Mouse (Mus musculus) C2C12 (cell line): ENCODE results near the gene Rassf8. TPM values are rescaled to one million over a fixed set of nuclear protein-coding genes. Genes with fewer than 3 reads are reported as not detected.

Source experiments
- H3K27me3 ChIP-seq: one replicate; pipeline ENCODE4 v1.6.1; 2011; ENCODE audit not compliant: control insufficient read depth, insufficient read depth, insufficient read length
- H3K36me3 ChIP-seq: one replicate; pipeline ENCODE4 v1.6.1; 2011; ENCODE audit not compliant: control insufficient read depth, insufficient read depth
- H3K4me3 ChIP-seq: one replicate; pipeline ENCODE4 v1.5.1; 2011; ENCODE audit warnings: mild to moderate bottlenecking, control low read depth; ENCODE audit not compliant: poor library complexity, insufficient read depth, severe bottlenecking
- H3K79me2 ChIP-seq: one replicate; pipeline ENCODE4 v1.6.1; 2011; ENCODE audit not compliant: control insufficient read depth, insufficient read depth
- H3K79me3 ChIP-seq: one replicate; pipeline ENCODE4 v1.6.1; 2011; ENCODE audit warnings: low read depth, control low read depth
- H3ac ChIP-seq: one replicate; pipeline ENCODE3; 2011; ENCODE audit warnings: low read depth; ENCODE audit not compliant: control insufficient read depth, insufficient read length
- CEBPB ChIP-seq: IDR thresholded peaks from one replicate; pipeline ENCODE4 v1.6.1; 2011; ENCODE audit warnings: low read depth, mild to moderate bottlenecking, control low read depth, moderate library complexity
- CTCF ChIP-seq: IDR thresholded peaks from one replicate; pipeline ENCODE4 v1.5.1; 2011; ENCODE audit not compliant: control insufficient read depth, insufficient read depth, insufficient read length
- FOSL1 ChIP-seq: IDR thresholded peaks from one replicate; pipeline ENCODE4 v1.8.0; 2011; ENCODE audit warnings: mild to moderate bottlenecking, low read length; ENCODE audit not compliant: poor library complexity, insufficient read depth, severe bottlenecking
- MAX ChIP-seq: IDR thresholded peaks from one replicate; pipeline ENCODE4 v1.6.1; 2011; ENCODE audit warnings: mild to moderate bottlenecking, control low read depth
- MYOD1 ChIP-seq: IDR thresholded peaks from one replicate; pipeline ENCODE4 v1.6.1; 2011; ENCODE audit warnings: low read depth; ENCODE audit not compliant: control insufficient read depth, insufficient read length
- MYOG ChIP-seq: IDR thresholded peaks from one replicate; pipeline ENCODE4 v1.6.1; 2011; ENCODE audit not compliant: control insufficient read depth, insufficient read length; ENCODE audit errors: extremely low read depth
- USF1 ChIP-seq: IDR thresholded peaks from one replicate; pipeline ENCODE4 v1.6.1; 2011; ENCODE audit warnings: low read depth, mild to moderate bottlenecking, control low read depth, moderate library complexity
- polyA plus RNA-seq: library from polyadenylated mRNA; unstranded; fragments of >200 nt; fragmentation: generic; extraction: Trizol; gene quantifications from one replicate; pipeline ENCODE4 v1.2.1, GENCODE M21; 2012; ENCODE audit warnings: missing spikeins

Gene Rassf8
- polyA plus RNA-seq, 1 experiment = 7.3 TPM

- H3K27me3 ChIP-seq = no peaks in the 10 kb centered on the region
- TF ChIP-seq MYOD1 (no peak), USF1 (no peak), CEBPB (no peak), MAX (no peak), CTCF (no peak), MYOG (no peak), FOSL1 (no peak)
- H3K4me3 ChIP-seq = peak overlapping the region; percentile 60
These were observed 117.6 kb downstream of the Rassf8 start for GRCm38 (mm10) chr6:145864171-145864570.

GRCm38 (mm10) chr6:145865289-145865885 lies 118.8 kb downstream of the Rassf8 start, which contains the start of gene Bhlhe41:
TSS of gene Bhlhe41 (minus strand) at chr6:145865558.
- TF ChIP-seq FOSL1 = no peak
- peak; percentile 87 for TF ChIP-seq MAX
- Histone ChIP-seq H3K27me3 (no peaks in the 10 kb centered on the region), H3K36me3 (no peaks in the 10 kb centered on the region), H3ac (peak within 1 kb of the TSS; percentile 83), H3K4me3 (peak within 1 kb of the TSS; percentile 60), H3K79me3 (peaks cover 10% of the 10 kb centered on the region), H3K79me2 (peaks cover 38% of the 10 kb centered on the region)

More at GRCm38 (mm10) chr6:145864171-145864570, 117.6 kb downstream of the Rassf8 start:
- Histone ChIP-seq H3K79me3 (peaks cover 10% of the 10 kb centered on the region), H3K36me3 (no peaks in the 10 kb centered on the region), H3ac (peak overlapping the region; percentile 55), H3K79me2 (peaks cover 40% of the 10 kb centered on the region)

- H3K4me3 ChIP-seq = peak overlapping the region; percentile 60
- H3ac ChIP-seq = peak overlapping the region; percentile 83
- peaks cover 10% of the 10 kb centered on the region for H3K79me3 ChIP-seq
- H3K36me3 ChIP-seq = no peaks in the 10 kb centered on the region
- no peaks in the 10 kb centered on the region for H3K27me3 ChIP-seq
- TF ChIP-seq MYOG (no peak), CTCF (no peak), MAX (peak; percentile 34), USF1 (peak; percentile 96), FOSL1 (no peak), CEBPB (no peak)
- H3K79me2 ChIP-seq = peaks cover 33% of the 10 kb centered on the region
These were observed 119.6 kb downstream of the Rassf8 start for GRCm38 (mm10) chr6:145865886-145866851.

- H3K36me3 ChIP-seq = no peaks in the 10 kb centered on the region
- no peak overlapping the region for H3K4me3 ChIP-seq
- TF ChIP-seq FOSL1 (no peak), MYOG (no peak), USF1 (no peak), CEBPB (no peak), MAX (no peak), CTCF (no peak), MYOD1 (no peak)
- no peak overlapping the region for H3ac ChIP-seq
- H3K79me3 ChIP-seq = peaks cover 8% of the 10 kb centered on the region
- H3K79me2 ChIP-seq = peaks cover 26% of the 10 kb centered on the region
- H3K27me3 ChIP-seq = no peaks in the 10 kb centered on the region
These were observed 120.6 kb downstream of the Rassf8 start for GRCm38 (mm10) chr6:145867111-145867510.

Other genes starting within 250 kb of the Rassf8 start
- gene Lmntd1, start 132.4 kb upstream of the Rassf8 start, polyA plus RNA-seq = not detected
- gene Tuba3b, start 131.0 kb upstream of the Rassf8 start, polyA plus RNA-seq = 0.06 TPM
- gene Bhlhe41, start 118.8 kb downstream of the Rassf8 start, polyA plus RNA-seq = 3.9 TPM
- gene Sspn, start 184.9 kb downstream of the Rassf8 start, polyA plus RNA-seq = 4.7 TPM